Mouse (Mus musculus): ENCODE results near the gene Hhipl1. TPM values are rescaled to one million over a fixed set of nuclear protein-coding genes. Genes with fewer than 3 reads are reported as not detected.
A peak's percentile ranks its signal among the peaks of the same experiment; 100 is the strongest.

The Hhipl1 gene
- total and polyA plus RNA-seq, 2 experiments from 2014 or later, result 1.5 to 5.2 TPM

DNA sequence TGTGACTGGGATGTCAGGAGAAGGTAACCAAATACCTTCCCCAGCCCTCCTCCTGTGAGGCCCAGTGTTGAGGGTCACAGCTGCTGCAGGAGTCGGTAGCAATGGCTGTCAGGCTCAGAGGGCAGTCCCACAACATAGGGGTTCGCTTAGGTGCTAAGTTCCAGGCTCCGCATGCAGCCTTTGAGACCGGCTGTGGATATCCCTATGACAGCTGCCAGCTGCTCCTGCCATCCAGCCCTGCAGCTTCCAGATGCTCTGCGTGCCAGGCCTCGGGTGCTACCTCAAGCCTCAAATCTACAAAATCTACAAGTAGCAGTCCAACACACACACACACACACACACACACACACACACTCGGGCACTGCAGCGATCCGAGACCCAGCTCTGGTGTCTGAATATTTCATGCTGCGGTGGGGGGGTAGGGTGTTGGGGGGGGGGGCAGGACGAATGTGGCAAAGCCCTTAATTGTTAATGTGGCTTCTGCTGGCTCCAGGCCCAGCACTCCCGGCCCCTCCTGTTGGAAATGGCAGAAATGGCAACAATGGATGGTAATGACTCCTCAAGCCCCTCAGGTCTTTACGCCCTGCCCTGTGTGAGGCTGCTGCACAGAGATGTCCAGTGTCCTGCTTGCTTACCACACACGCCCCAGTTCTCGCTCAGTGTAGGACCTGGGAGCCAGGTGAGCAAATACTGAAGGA is 27.7 kb upstream of the Hhipl1 start:
- H3K36me3 ChIP-seq (ENCODE audit: insufficient read depth), result no peaks in the 10 kb centered on the region
- WGBS, result 23% methylated on average over 15 of the region's 15 CpGs
- H3K9ac ChIP-seq, result no peak overlapping the region
- peak overlapping the region; percentile 91; the same call in 1 of the 2 replicates for H3K4me2 ChIP-seq (ENCODE audit: low read depth)
- no peaks in the 10 kb centered on the region for H3K27me3 ChIP-seq (ENCODE audit: insufficient read depth, low read length)
- H3K27ac ChIP-seq (ENCODE audit: low read depth, low read length), result no peak overlapping the region
- DNase-seq (no peak), ATAC-seq (no peak)
- no peak for TF ChIP-seq CTCF (IDR thresholded peaks at IDR 0.05; ENCODE audit: low read depth)
- H3K4me3 ChIP-seq (ENCODE audit: low read depth, low read length), result no peak overlapping the region
- H3K9me3 ChIP-seq (ENCODE audit: low read length), result no peaks in the 10 kb centered on the region
- peaks cover 18% of the 10 kb centered on the region for H3K4me1 ChIP-seq (ENCODE audit: insufficient read depth)

DNA sequence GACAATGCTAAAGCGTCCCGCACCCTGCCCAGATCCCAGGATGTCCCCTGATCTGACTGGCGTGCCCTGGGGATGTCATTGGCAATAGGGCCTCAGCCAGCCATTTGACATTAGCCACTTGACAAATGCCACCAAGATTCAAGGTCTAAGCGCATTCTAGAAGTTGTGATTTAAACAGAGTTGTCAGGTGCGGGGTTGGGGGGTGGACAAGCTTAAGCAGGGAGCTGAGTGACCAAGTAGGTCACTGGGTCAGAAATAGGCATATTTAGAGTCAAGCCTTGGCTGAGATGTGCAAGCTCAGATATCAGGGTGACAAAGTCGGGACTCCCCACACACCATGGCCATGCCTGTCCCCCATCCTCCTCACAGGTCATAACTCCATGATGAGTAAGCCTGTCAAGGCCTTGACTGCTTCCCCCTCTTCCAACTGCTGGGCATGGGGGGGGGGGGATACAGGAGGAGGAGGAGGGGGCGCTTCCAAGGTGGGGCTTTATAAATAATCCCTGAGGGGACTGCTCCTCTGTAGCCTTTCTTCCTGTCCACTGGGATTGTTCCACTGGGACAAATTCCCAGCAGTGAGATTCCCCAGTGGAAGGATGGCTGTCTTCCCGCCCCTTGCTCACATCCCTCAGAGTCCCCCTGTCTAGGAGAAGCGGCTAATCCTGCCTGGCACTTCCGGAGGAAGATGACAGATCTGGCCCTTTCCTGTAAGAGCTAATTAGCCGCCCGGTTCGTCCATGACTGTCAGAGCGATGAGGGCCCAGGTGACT is 21.4 kb upstream of the Hhipl1 start:
- no peaks in the 10 kb centered on the region for H3K36me3 ChIP-seq (ENCODE audit: insufficient read depth)
- H3K4me2 ChIP-seq (ENCODE audit: low read depth), result no peak overlapping the region
- no peak overlapping the region for H3K9ac ChIP-seq
- ATAC-seq (peak; percentile 45; the same call in 1 of the 2 replicates), DNase-seq (no peak)
- H3K27ac ChIP-seq (ENCODE audit: low read depth, low read length), result no peak overlapping the region
- H3K9me3 ChIP-seq (ENCODE audit: low read length), result no peaks in the 10 kb centered on the region
- H3K4me3 ChIP-seq (ENCODE audit: low read depth, low read length), result no peak overlapping the region
- 37% methylated on average over 14 of the region's 14 CpGs for WGBS
- no peak for TF ChIP-seq CTCF (IDR thresholded peaks at IDR 0.05; ENCODE audit: low read depth)
- no peaks in the 10 kb centered on the region for H3K4me1 ChIP-seq (ENCODE audit: insufficient read depth)
- no peaks in the 10 kb centered on the region for H3K27me3 ChIP-seq (ENCODE audit: insufficient read depth, low read length)

DNA sequence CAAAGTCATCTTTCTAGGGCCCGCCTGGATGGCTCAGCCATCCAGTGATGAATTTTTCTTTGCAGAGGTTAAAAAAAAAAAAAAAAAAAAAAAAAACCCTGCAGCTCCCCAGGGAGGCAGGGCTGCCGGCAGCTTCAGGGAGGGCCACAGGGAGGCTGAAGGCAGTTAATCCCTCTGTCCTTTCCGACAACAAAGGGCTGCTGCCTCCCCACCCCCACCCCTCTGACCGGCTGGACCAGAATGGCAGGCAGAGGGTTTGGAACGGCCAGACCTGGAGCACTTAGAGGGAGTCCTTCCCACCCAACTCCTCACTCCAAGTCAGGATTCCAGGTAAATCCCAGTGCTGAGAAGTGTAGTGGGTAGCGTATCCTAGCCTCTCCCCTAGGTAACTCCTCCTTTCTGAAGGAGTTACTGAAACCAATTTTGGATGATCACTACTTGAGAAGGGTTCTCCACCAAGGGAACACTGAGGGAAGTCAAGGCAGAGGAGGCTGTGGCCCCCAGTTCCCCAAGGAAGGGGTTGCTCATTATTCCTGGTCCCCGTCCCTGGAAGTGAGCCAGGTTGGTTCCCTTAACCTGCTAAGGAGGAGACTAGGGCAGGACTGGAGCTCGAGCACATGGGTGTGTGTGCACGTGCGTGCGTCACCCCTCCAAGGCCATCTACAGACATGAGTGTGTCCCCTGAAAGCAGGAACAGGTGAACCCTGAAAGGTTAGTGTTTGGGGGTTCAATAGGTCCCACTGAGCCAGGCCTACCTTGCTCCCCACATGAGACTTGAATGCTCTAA is 20.7 kb upstream of the Hhipl1 start:
- no peaks in the 10 kb centered on the region for H3K4me1 ChIP-seq (ENCODE audit: insufficient read depth)
- H3K27me3 ChIP-seq (ENCODE audit: insufficient read depth, low read length), result no peaks in the 10 kb centered on the region
- H3K4me2 ChIP-seq (ENCODE audit: low read depth), result no peak overlapping the region
- no peak overlapping the region for H3K4me3 ChIP-seq (ENCODE audit: low read depth, low read length)
- no peak overlapping the region for H3K9ac ChIP-seq
- no peak for TF ChIP-seq CTCF (IDR thresholded peaks at IDR 0.05; ENCODE audit: low read depth)
- no peak overlapping the region for H3K27ac ChIP-seq (ENCODE audit: low read depth, low read length)
- no peaks in the 10 kb centered on the region for H3K36me3 ChIP-seq (ENCODE audit: insufficient read depth)
- ATAC-seq (no peak), DNase-seq (no peak)
- 29% methylated on average over 11 of the region's 11 CpGs for WGBS
- no peaks in the 10 kb centered on the region for H3K9me3 ChIP-seq (ENCODE audit: low read length)

DNA sequence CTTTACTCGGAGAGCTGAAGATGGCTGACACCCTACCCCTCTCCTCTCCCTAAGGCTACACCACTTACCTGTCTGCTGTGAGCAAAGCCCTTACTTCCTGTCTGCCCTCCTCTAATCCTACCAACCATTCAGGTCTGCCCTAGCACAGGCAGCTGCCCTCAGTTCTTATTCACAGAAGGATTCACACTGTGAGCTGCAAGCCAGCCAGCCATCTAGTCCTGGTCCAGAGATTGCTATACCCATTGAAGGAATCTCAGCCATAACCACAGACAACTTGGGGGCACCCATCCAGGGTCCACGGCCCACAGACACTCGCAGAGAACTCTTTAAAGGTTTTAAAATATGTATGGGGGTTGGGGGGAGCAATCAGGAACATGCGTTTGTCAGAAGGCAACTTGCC is 19.7 kb upstream of the Hhipl1 start:
- Histone ChIP-seq H3K27me3 (ENCODE audit: insufficient read depth, low read length) (no peaks in the 10 kb centered on the region), H3K9me3 (ENCODE audit: low read length) (no peaks in the 10 kb centered on the region), H3K4me1 (ENCODE audit: insufficient read depth) (no peaks in the 10 kb centered on the region), H3K27ac (ENCODE audit: low read depth, low read length) (no peak overlapping the region), H3K4me2 (ENCODE audit: low read depth) (no peak overlapping the region), H3K36me3 (ENCODE audit: insufficient read depth) (no peaks in the 10 kb centered on the region), H3K4me3 (ENCODE audit: low read depth, low read length) (no peak overlapping the region), H3K9ac (no peak overlapping the region)
- ATAC-seq (no peak), DNase-seq (no peak)
- WGBS, result 78% methylated on average over 4 of the region's 4 CpGs
- TF ChIP-seq CTCF (IDR thresholded peaks at IDR 0.05; ENCODE audit: low read depth), result no peak

DNA sequence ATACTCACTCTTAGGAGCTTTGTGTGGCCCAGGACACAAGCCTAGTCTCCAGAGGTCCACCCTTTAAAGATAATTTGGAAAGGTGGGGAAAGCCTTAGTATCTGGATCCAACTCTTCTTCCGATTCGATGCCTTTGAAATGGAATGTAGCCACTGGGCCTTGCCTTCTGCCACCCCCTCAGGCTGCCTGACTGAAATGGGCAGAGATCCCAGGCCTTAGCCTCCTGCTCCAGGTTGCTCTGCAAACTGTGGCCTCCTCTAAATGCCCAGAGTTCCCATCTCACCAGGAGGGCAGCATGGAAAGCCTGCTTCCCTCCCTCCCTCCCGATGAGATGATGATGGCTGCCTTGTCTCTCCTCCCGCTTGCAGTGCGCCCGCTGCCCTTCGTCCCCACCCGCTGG is 19.1 kb upstream of the Hhipl1 start:
- Histone ChIP-seq H3K4me1 (ENCODE audit: insufficient read depth) (no peaks in the 10 kb centered on the region), H3K9ac (no peak overlapping the region), H3K4me3 (ENCODE audit: low read depth, low read length) (no peak overlapping the region), H3K9me3 (ENCODE audit: low read length) (no peaks in the 10 kb centered on the region), H3K27me3 (ENCODE audit: insufficient read depth, low read length) (no peaks in the 10 kb centered on the region), H3K36me3 (ENCODE audit: insufficient read depth) (no peaks in the 10 kb centered on the region), H3K4me2 (ENCODE audit: low read depth) (no peak overlapping the region), H3K27ac (ENCODE audit: low read depth, low read length) (no peak overlapping the region)
- no peak for TF ChIP-seq CTCF (IDR thresholded peaks at IDR 0.05; ENCODE audit: low read depth)
- no peak for ATAC-seq
- no peak for DNase-seq
- WGBS, result 95% methylated on average over 8 of the region's 8 CpGs

DNA sequence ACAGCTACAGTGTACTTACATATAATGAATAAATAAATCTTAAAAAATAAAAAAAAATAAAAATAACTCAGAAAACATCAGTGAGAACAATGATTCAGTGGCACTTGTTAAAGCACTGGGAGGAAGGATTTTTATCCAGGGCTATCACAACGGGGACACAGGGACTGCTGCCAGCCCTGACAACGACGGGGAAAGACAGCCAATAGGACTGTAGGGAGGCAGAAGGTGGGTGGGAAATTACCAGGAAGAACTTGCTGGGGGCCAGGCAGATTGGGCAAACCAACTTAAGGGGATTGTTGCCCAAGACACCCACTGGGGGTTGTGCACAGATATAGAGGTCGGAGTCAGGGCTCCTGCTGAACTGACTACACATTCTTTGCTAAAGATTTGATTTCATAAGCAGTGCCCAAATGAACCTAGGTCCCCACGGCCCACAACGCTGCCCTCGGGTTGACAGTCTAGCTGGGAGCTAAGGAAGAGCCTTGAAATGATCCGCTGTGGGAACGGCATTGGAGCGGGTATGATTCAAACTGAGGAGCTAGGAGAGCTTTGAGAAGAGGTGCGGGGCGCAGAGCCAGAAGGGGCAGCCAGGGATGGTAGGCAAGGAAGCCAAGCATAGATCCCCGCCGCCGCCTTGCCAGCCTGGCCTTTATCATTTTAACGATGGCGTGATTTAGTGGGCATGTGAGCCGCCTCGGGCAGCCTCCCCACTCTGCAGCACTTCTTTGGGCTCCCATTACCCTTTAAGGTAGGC is 17.8 kb upstream of the Hhipl1 start:
- Histone ChIP-seq H3K4me3 (ENCODE audit: low read depth, low read length) (no peak overlapping the region), H3K27ac (ENCODE audit: low read depth, low read length) (no peak overlapping the region), H3K4me2 (ENCODE audit: low read depth) (no peak overlapping the region), H3K9ac (no peak overlapping the region), H3K9me3 (ENCODE audit: low read length) (no peaks in the 10 kb centered on the region), H3K4me1 (ENCODE audit: insufficient read depth) (no peaks in the 10 kb centered on the region), H3K36me3 (ENCODE audit: insufficient read depth) (no peaks in the 10 kb centered on the region), H3K27me3 (ENCODE audit: insufficient read depth, low read length) (no peaks in the 10 kb centered on the region)
- TF ChIP-seq CTCF (IDR thresholded peaks at IDR 0.05; ENCODE audit: low read depth), result no peak
- DNase-seq (no peak), ATAC-seq (no peak)
- WGBS, result 52% methylated on average over 19 of the region's 19 CpGs
